Mouse (Mus musculus) megakaryocyte, embryonic 14.5 days (primary cell): ENCODE results near the gene Ppp2r3a.

Experiments
- FLI1 ChIP-seq: IDR thresholded peaks from 2 replicates; pipeline ENCODE4 v1.6.1; 2012; ENCODE audit warnings: low read length, inconsistent platforms, mixed read lengths
- GATA1 ChIP-seq: IDR thresholded peaks from 3 replicates; pipeline ENCODE4 v1.6.1; 2012; ENCODE audit warnings: mixed read lengths, low read length, inconsistent platforms, borderline replicate concordance

DNA sequence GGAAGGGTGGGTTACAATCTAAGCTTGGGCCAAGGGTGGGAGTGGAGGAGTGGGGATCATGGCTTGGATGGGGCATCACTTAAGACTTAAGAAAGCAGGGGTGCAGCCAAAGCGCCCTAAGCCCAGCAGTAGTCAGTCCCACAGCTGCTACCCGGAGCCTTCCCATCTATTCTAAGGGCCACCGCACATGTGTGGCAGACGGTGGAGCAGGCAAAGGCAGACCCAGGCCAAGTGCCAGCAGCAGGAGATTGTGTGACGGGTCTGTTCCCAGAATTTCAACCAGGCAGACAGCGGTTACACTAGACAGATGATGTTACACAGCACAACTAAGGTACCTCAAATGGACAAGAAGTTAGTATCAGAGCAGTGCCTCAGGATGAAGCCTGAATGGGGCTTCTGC is 29.3 kb upstream of the Ppp2r3a start:
- TF ChIP-seq GATA1: no peak
- no peak for TF ChIP-seq FLI1
